Mouse (Mus musculus): ENCODE results near the gene Mcrip2. TPM values are rescaled to one million over a fixed set of nuclear protein-coding genes. Genes with fewer than 3 reads are reported as not detected.

Gene Mcrip2
- total RNA-seq (2021), result 10 to 100 TPM; 57.9 to 61.8 TPM
- long read RNA-seq, experiment 1, transcript Mcrip2-201 (5 exons, 842 nt), result major isoform, 22 of 29 reads
- long read RNA-seq, experiment 1, partial matches to known transcripts, result 4 of 29 reads
- long read RNA-seq, experiment 1, other reads (novel, unspliced or antisense), result 2 of 29 reads
- long read RNA-seq, experiment 2, transcript Mcrip2-201 (5 exons, 842 nt), result major isoform, 15 of 22 reads
- long read RNA-seq, experiment 2, partial matches to known transcripts, result 4 of 22 reads
- long read RNA-seq, experiment 2, other reads (novel, unspliced or antisense), result 3 of 22 reads

- DNase-seq, result peak; percentile 69
Observed at GRCm38 (mm10) chr17:25868601-25869191, at the start of gene Mcrip2. Gene Mcrip2 (minus strand): TSS chr17:25868764.

- DNase-seq, result no peak
Observed at GRCm38 (mm10) chr17:25918037-25918750, 49.6 kb upstream of the Mcrip2 start.

GRCm38 (mm10) chr17:25916931-25917647 is 48.5 kb upstream of the Mcrip2 start:
- no peak for DNase-seq

- no peak for DNase-seq
Observed at GRCm38 (mm10) chr17:25914295-25914694, 45.7 kb upstream of the Mcrip2 start.

- DNase-seq, result no peak
Observed at GRCm38 (mm10) chr17:25913877-25914275, 45.3 kb upstream of the Mcrip2 start.

- no peak for DNase-seq
Observed at GRCm38 (mm10) chr17:25913186-25913876, 44.8 kb upstream of the Mcrip2 start.

- DNase-seq, result no peak
Observed at GRCm38 (mm10) chr17:25911816-25912215, 43.3 kb upstream of the Mcrip2 start.

- no peak for DNase-seq
Observed at GRCm38 (mm10) chr17:25907640-25908039, 39.1 kb upstream of the Mcrip2 start.

GRCm38 (mm10) chr17:25903061-25903460 is 34.5 kb upstream of the Mcrip2 start:
- DNase-seq, result no peak

- DNase-seq, result no peak
Observed at GRCm38 (mm10) chr17:25900193-25900592, 31.6 kb upstream of the Mcrip2 start.

GRCm38 (mm10) chr17:25895891-25896290 is 27.3 kb upstream of the Mcrip2 start:
- no peak for DNase-seq

- no peak for DNase-seq
Observed at GRCm38 (mm10) chr17:25895415-25895814, 26.9 kb upstream of the Mcrip2 start.

- DNase-seq, result peak; percentile 61
Observed at GRCm38 (mm10) chr17:25893975-25894617, 25.5 kb upstream of the Mcrip2 start.

- no peak for DNase-seq
Observed at GRCm38 (mm10) chr17:25888837-25889236, 20.3 kb upstream of the Mcrip2 start.

- DNase-seq, result no peak
Observed at GRCm38 (mm10) chr17:25887467-25887866, 18.9 kb upstream of the Mcrip2 start.

- no peak for DNase-seq
Observed at GRCm38 (mm10) chr17:25886806-25887205, 18.2 kb upstream of the Mcrip2 start.

GRCm38 (mm10) chr17:25885636-25886035 is 17.1 kb upstream of the Mcrip2 start:
- no peak for DNase-seq

GRCm38 (mm10) chr17:25883824-25884223 is 15.3 kb upstream of the Mcrip2 start:
- no peak for DNase-seq

GRCm38 (mm10) chr17:25883268-25883667 is 14.7 kb upstream of the Mcrip2 start:
- no peak for DNase-seq

GRCm38 (mm10) chr17:25882306-25882705 is 13.7 kb upstream of the Mcrip2 start:
- DNase-seq, result no peak

- DNase-seq, result no peak
Observed at GRCm38 (mm10) chr17:25881691-25882090, 13.1 kb upstream of the Mcrip2 start.

Data from gastrocnemius, postnatal 10 days (tissue).